Mouse (Mus musculus): ENCODE results near the gene Slc38a6. TPM values are rescaled to one million over a fixed set of nuclear protein-coding genes. Genes with fewer than 3 reads are reported as not detected.

Gene Slc38a6
- total and polyA plus RNA-seq, 2 experiments, result 8.6 to 11.2 TPM

- H3K27me3 ChIP-seq (ENCODE audit: control insufficient read depth, insufficient read depth, low read length), result no peaks in the 10 kb centered on the region
- no peak overlapping the region for H3K4me3 ChIP-seq (ENCODE audit: insufficient read depth, low read depth, low read length)
- no peaks in the 10 kb centered on the region for H3K36me3 ChIP-seq (ENCODE audit: control insufficient read depth, insufficient read depth, low read length)
- H3K9ac ChIP-seq (ENCODE audit: low read depth, low read length), result no peak overlapping the region
- DNase-seq (ENCODE audit: extremely low read depth, low read depth, low spot score), result no peak
- H3K27ac ChIP-seq (replicated peaks; ENCODE audit: insufficient read depth, low read depth, low read length), result no peak overlapping the region
- 84% methylated on average over 3 of the region's 3 CpGs for WGBS
- no peaks in the 10 kb centered on the region for H3K79me2 ChIP-seq (ENCODE audit: control insufficient read depth, insufficient read depth, low read length)
- no peak for TF ChIP-seq CTCF (IDR thresholded peaks at IDR 0.05; ENCODE audit: low read depth, low read length)
- no peak for TF ChIP-seq POLR2A (IDR thresholded peaks at IDR 0.05; ENCODE audit: extremely low read depth, insufficient read depth, low read length)
- H3K4me1 ChIP-seq (ENCODE audit: control insufficient read depth, insufficient read depth, low read length), result no peaks in the 10 kb centered on the region
Measured at GRCm38 (mm10) chr12:73265381-73265978, 21.1 kb upstream of the Slc38a6 start.

DNA sequence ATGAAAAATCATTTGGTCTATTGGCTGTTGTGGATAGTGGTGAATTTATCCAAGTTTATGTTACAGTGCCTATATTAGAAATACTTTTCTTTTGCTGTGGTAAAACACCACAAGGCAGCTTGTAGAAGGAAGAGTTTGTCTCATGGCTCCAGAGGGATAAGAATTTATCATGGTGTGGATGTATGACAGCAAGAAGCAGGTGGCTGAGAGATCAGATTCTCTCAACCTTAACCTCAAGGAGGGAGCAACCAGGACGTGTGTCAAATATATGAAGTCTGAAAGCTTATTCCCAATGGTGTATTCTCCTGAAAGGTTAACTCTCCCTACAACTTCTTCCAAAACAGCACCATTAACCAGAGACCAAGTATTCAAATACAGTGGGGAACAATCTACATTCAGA lies 20.0 kb upstream of the Slc38a6 start:
- Histone ChIP-seq H3K4me1 (ENCODE audit: control insufficient read depth, insufficient read depth, low read length) (no peaks in the 10 kb centered on the region), H3K36me3 (ENCODE audit: control insufficient read depth, insufficient read depth, low read length) (no peaks in the 10 kb centered on the region), H3K27me3 (ENCODE audit: control insufficient read depth, insufficient read depth, low read length) (no peaks in the 10 kb centered on the region), H3K9ac (ENCODE audit: low read depth, low read length) (no peak overlapping the region), H3K4me3 (ENCODE audit: insufficient read depth, low read depth, low read length) (no peak overlapping the region), H3K79me2 (ENCODE audit: control insufficient read depth, insufficient read depth, low read length) (no peaks in the 10 kb centered on the region), H3K27ac (replicated peaks; ENCODE audit: insufficient read depth, low read depth, low read length) (no peak overlapping the region)
- TF ChIP-seq CTCF (IDR thresholded peaks at IDR 0.05; ENCODE audit: low read depth, low read length) (no peak), POLR2A (IDR thresholded peaks at IDR 0.05; ENCODE audit: extremely low read depth, insufficient read depth, low read length) (no peak)
- 93% methylated on average over 1 of the region's 1 CpGs for WGBS
- DNase-seq (ENCODE audit: extremely low read depth, low read depth, low spot score), result no peak

DNA sequence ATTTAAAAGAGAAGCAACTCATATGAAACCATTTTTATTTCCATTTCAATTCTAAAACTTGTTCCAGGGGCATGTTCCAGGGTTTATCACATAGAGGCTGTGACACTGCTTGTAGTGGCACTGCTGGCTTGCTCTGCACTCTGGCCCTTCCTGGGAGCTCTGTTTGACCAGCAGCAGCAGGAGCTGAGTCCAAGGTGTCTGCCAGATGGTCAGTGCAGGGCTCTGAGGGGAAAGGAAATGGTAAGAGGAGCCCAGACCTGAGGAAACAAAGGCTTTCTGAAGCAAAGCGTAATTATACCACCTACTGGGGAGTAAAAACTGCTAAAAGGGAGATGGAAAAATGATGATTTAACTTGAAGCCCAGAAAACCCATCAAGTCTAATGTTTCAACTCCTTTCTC lies 18.1 kb upstream of the Slc38a6 start:
- no peak overlapping the region for H3K9ac ChIP-seq (ENCODE audit: low read depth, low read length)
- no peak overlapping the region for H3K4me3 ChIP-seq (ENCODE audit: insufficient read depth, low read depth, low read length)
- H3K36me3 ChIP-seq (ENCODE audit: control insufficient read depth, insufficient read depth, low read length), result peaks cover 3% of the 10 kb centered on the region; the same call in 1 of the 2 replicates
- no peak overlapping the region for H3K27ac ChIP-seq (replicated peaks; ENCODE audit: insufficient read depth, low read depth, low read length)
- WGBS, result 97% methylated on average over 1 of the region's 1 CpGs
- no peaks in the 10 kb centered on the region for H3K79me2 ChIP-seq (ENCODE audit: control insufficient read depth, insufficient read depth, low read length)
- H3K27me3 ChIP-seq (ENCODE audit: control insufficient read depth, insufficient read depth, low read length), result no peaks in the 10 kb centered on the region
- TF ChIP-seq CTCF (IDR thresholded peaks at IDR 0.05; ENCODE audit: low read depth, low read length) (no peak), POLR2A (IDR thresholded peaks at IDR 0.05; ENCODE audit: extremely low read depth, insufficient read depth, low read length) (no peak)
- no peaks in the 10 kb centered on the region for H3K4me1 ChIP-seq (ENCODE audit: control insufficient read depth, insufficient read depth, low read length)
- DNase-seq (ENCODE audit: extremely low read depth, low read depth, low spot score), result no peak

- Histone ChIP-seq H3K27ac (replicated peaks; ENCODE audit: insufficient read depth, low read depth, low read length) (no peak overlapping the region), H3K4me3 (ENCODE audit: insufficient read depth, low read depth, low read length) (no peak overlapping the region), H3K79me2 (ENCODE audit: control insufficient read depth, insufficient read depth, low read length) (no peaks in the 10 kb centered on the region), H3K4me1 (ENCODE audit: control insufficient read depth, insufficient read depth, low read length) (no peaks in the 10 kb centered on the region), H3K36me3 (ENCODE audit: control insufficient read depth, insufficient read depth, low read length) (peaks cover 3% of the 10 kb centered on the region; the same call in 1 of the 2 replicates), H3K27me3 (ENCODE audit: control insufficient read depth, insufficient read depth, low read length) (no peaks in the 10 kb centered on the region), H3K9ac (ENCODE audit: low read depth, low read length) (no peak overlapping the region)
- no peak for DNase-seq (ENCODE audit: extremely low read depth, low read depth, low spot score)
- 95% methylated on average over 3 of the region's 3 CpGs for WGBS
- TF ChIP-seq CTCF (IDR thresholded peaks at IDR 0.05; ENCODE audit: low read depth, low read length), result no peak
- no peak for TF ChIP-seq POLR2A (IDR thresholded peaks at IDR 0.05; ENCODE audit: extremely low read depth, insufficient read depth, low read length)
Measured at GRCm38 (mm10) chr12:73269531-73269930, 17.0 kb upstream of the Slc38a6 start.

DNA sequence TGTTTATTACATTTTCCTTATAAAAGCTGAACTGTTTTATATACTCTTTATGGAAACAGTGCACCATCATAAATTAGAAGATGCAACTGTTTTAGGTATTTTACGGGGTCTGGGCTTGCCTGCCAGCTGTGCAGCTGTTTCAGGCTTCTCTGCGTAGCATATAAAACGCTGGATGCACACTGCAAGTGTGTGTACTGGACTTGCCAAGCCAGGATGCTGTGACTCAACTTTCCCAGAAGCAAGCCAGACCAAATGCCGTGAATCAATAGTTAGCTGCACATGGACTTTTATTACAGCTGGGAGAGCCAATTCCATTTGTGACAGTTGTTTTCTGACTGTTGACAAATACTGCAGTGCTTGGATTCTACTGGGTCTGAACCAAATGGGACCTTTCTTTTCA lies 16.6 kb upstream of the Slc38a6 start:
- H3K79me2 ChIP-seq (ENCODE audit: control insufficient read depth, insufficient read depth, low read length), result no peaks in the 10 kb centered on the region
- H3K36me3 ChIP-seq (ENCODE audit: control insufficient read depth, insufficient read depth, low read length), result peaks cover 3% of the 10 kb centered on the region; the same call in 1 of the 2 replicates
- no peaks in the 10 kb centered on the region for H3K4me1 ChIP-seq (ENCODE audit: control insufficient read depth, insufficient read depth, low read length)
- no peak overlapping the region for H3K27ac ChIP-seq (replicated peaks; ENCODE audit: insufficient read depth, low read depth, low read length)
- WGBS, result 69% methylated on average over 4 of the region's 4 CpGs
- H3K4me3 ChIP-seq (ENCODE audit: insufficient read depth, low read depth, low read length), result no peak overlapping the region
- DNase-seq (ENCODE audit: extremely low read depth, low read depth, low spot score), result peak; percentile 30
- no peak overlapping the region for H3K9ac ChIP-seq (ENCODE audit: low read depth, low read length)
- no peaks in the 10 kb centered on the region for H3K27me3 ChIP-seq (ENCODE audit: control insufficient read depth, insufficient read depth, low read length)
- TF ChIP-seq POLR2A (IDR thresholded peaks at IDR 0.05; ENCODE audit: extremely low read depth, insufficient read depth, low read length) (no peak), CTCF (IDR thresholded peaks at IDR 0.05; ENCODE audit: low read depth, low read length) (no peak)

DNA sequence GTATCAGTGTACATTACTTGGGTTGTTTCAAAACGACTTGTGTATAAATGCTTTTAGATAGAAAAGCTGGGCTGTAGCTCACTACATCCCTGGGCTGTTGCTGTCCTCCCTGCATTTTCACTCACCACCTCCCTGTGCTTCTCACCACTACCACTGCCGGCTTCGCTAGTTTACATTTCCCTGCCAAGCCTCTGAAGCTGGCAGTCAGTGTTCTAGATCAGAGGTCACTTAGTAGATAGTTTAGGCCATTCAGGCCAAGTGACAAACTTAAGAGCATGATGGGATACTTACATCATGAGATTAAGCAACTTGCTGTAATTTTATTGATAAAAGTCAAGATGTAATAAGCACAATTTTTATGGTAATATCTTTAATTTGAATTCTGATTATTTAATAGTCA lies 11.7 kb upstream of the Slc38a6 start:
- H3K4me3 ChIP-seq (ENCODE audit: insufficient read depth, low read depth, low read length), result no peak overlapping the region
- DNase-seq (ENCODE audit: extremely low read depth, low read depth, low spot score), result peak; percentile 83
- no peaks in the 10 kb centered on the region for H3K27me3 ChIP-seq (ENCODE audit: control insufficient read depth, insufficient read depth, low read length)
- H3K36me3 ChIP-seq (ENCODE audit: control insufficient read depth, insufficient read depth, low read length), result peaks cover 13% of the 10 kb centered on the region
- TF ChIP-seq CTCF (IDR thresholded peaks at IDR 0.05; ENCODE audit: low read depth, low read length) (no peak), POLR2A (IDR thresholded peaks at IDR 0.05; ENCODE audit: extremely low read depth, insufficient read depth, low read length) (no peak)
- 42% methylated on average over 3 of the region's 3 CpGs for WGBS
- peaks cover 2% of the 10 kb centered on the region; the same call in 1 of the 2 replicates for H3K4me1 ChIP-seq (ENCODE audit: control insufficient read depth, insufficient read depth, low read length)
- no peak overlapping the region for H3K9ac ChIP-seq (ENCODE audit: low read depth, low read length)
- no peak overlapping the region for H3K27ac ChIP-seq (replicated peaks; ENCODE audit: insufficient read depth, low read depth, low read length)
- H3K79me2 ChIP-seq (ENCODE audit: control insufficient read depth, insufficient read depth, low read length), result no peaks in the 10 kb centered on the region

All from liver, adult 2 months (tissue).